Mouse (Mus musculus) ES-E14 (cell line): ENCODE results near the gene Shisal2a.

ENCODE experiments used
- CHD2 ChIP-seq: IDR thresholded peaks from 2 replicates; pipeline ENCODE4 v1.6.1; 2014; ENCODE audit warnings: mild to moderate bottlenecking, low read depth, low read length, inconsistent platforms
- ZC3H11A ChIP-seq: IDR thresholded peaks from 2 replicates; pipeline ENCODE4 v1.6.1; 2012; ENCODE audit warnings: low read depth, mild to moderate bottlenecking, inconsistent platforms, low read length, borderline replicate concordance

DNA sequence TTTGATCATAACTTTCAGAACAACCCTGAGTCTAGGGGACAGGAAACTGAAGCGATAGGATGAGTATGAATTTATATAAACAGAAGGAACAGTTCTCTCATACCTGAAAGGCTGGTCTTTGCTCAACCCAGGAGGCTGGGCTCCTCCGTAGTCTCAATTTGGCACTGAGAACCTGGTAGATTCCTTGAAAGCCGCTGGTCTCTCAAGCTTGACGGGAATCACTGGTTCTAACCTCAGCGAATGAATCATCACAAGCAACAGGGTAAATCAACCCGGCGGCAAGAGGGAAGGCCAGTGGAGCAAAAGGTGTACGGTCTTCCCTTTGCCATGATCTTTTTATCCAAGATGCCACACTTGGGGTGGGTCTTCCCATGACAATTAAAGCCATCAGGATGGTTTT, 25.7 kb downstream of the Shisal2a start:
- TF ChIP-seq CHD2 (no peak), ZC3H11A (no peak)
